21 mouse cellular contexts compared by ENCODE assay signal in genomic region chr13:95418575-95419203, GRCm38 (mm10). TPM values are rescaled to one million over a fixed set of nuclear protein-coding genes. Genes with fewer than 3 reads are reported as not detected.
DNase-seq lines count a peak whose midpoint lies in the region; ATAC-seq lines count a peak whose summit lies in the region.
"Had no signal": no experiment of that assay in that cellular context is flagged by ENCODE, and none has a peak within 500 bp of the region (broad histone marks: within the 10 kb centered on the region; RNA-seq: fewer than 3 reads in every experiment).

No protein-coding gene starts in this region.

- H3K27ac ChIP-seq in forebrain, embryonic 13.5 days: peak overlapping the region; percentile 15; the same call in 1 of the 2 replicates
- no peak overlapping the region for H3K27ac ChIP-seq in forebrain, embryonic 11.5 days (ENCODE audit: low read depth, low read length)
- H3K27ac ChIP-seq in hindbrain, embryonic 12.5 days: peak overlapping the region; percentile 50
- peak overlapping the region; percentile 44 for H3K27ac ChIP-seq in midbrain, embryonic 11.5 days (ENCODE audit: low read depth, low read length)
- H3K27ac ChIP-seq in neural tube, embryonic 14.5 days (ENCODE audit: low read depth, low read length): no peak overlapping the region; the same call in 1 of the 2 replicates
- H3K27ac ChIP-seq: heart, embryonic 10.5 days; limb, embryonic 15.5 days had no signal

- H3K27me3 ChIP-seq in forebrain, embryonic 13.5 days: no peaks in the 10 kb centered on the region
- no peaks in the 10 kb centered on the region for H3K27me3 ChIP-seq in forebrain, embryonic 11.5 days (ENCODE audit: control insufficient read depth, insufficient read depth, low read length)
- H3K27me3 ChIP-seq in hindbrain, embryonic 12.5 days: no peaks in the 10 kb centered on the region
- no peaks in the 10 kb centered on the region for H3K27me3 ChIP-seq in midbrain, embryonic 11.5 days (ENCODE audit: control insufficient read depth, insufficient read depth, low read length)
- no peaks in the 10 kb centered on the region for H3K27me3 ChIP-seq in neural tube, embryonic 14.5 days (ENCODE audit: control insufficient read depth, insufficient read depth, low read length)
- H3K27me3 ChIP-seq: limb, embryonic 15.5 days had no signal

- DNase-seq in forebrain, embryonic 11.5 days (ENCODE audit: low spot score): no peak
- peak; percentile 86 for DNase-seq in midbrain, embryonic 11.5 days (ENCODE audit: low spot score, missing footprints)
- DNase-seq in right cerebral cortex, adult 18-20 months: no peak
- no peak for DNase-seq in cerebellum, adult 11 months
- DNase-seq in testis, postnatal 14 days (ENCODE audit: low spot score): no peak
- DNase-seq: adrenal gland, postnatal 25 days; cerebellum, adult 2 months; gastrocnemius, postnatal 14 days; heart, postnatal 14 days; kidney, adult 9 months; kidney, postnatal 36 days; lung, postnatal 14 days had no signal

- H3K9me3 ChIP-seq in forebrain, embryonic 13.5 days (replicated peaks): no peaks in the 10 kb centered on the region
- no peaks in the 10 kb centered on the region for H3K9me3 ChIP-seq in forebrain, embryonic 11.5 days (ENCODE audit: control insufficient read depth, low read length)
- H3K9me3 ChIP-seq in hindbrain, embryonic 12.5 days (replicated peaks): no peaks in the 10 kb centered on the region
- H3K9me3 ChIP-seq in midbrain, embryonic 11.5 days (ENCODE audit: control insufficient read depth, low read length): no peaks in the 10 kb centered on the region
- H3K9me3 ChIP-seq in neural tube, embryonic 14.5 days (ENCODE audit: control insufficient read depth, low read length): no peaks in the 10 kb centered on the region
- H3K9me3 ChIP-seq: heart, embryonic 10.5 days; limb, embryonic 15.5 days had no signal

- peak overlapping the region; percentile 45 for H3K4me2 ChIP-seq in forebrain, embryonic 13.5 days
- H3K4me2 ChIP-seq in forebrain, embryonic 11.5 days (ENCODE audit: low read depth, low read length, severe bottlenecking): no peak overlapping the region
- 0 out of 2 replicates have a peak overlapping the region, but pooled peaks have one; percentile 9 for H3K4me2 ChIP-seq in hindbrain, embryonic 12.5 days (replicated peaks)
- 0 out of 2 replicates have a peak overlapping the region, but pooled peaks have one; percentile 4 for H3K4me2 ChIP-seq in midbrain, embryonic 11.5 days
- peak overlapping the region; percentile 15; the same call in 1 of the 2 replicates for H3K4me2 ChIP-seq in neural tube, embryonic 14.5 days (ENCODE audit: low read depth, low read length)
- H3K4me2 ChIP-seq: limb, embryonic 15.5 days had no signal

- no peak overlapping the region for H3K9ac ChIP-seq in forebrain, embryonic 13.5 days
- H3K9ac ChIP-seq in forebrain, embryonic 11.5 days (ENCODE audit: low read length): no peak overlapping the region
- no peak overlapping the region for H3K9ac ChIP-seq in hindbrain, embryonic 12.5 days
- H3K9ac ChIP-seq in midbrain, embryonic 11.5 days (ENCODE audit: low read length): no peak overlapping the region
- no peak overlapping the region for H3K9ac ChIP-seq in neural tube, embryonic 14.5 days (replicated peaks; ENCODE audit: low read depth, low read length)
- H3K9ac ChIP-seq: limb, embryonic 15.5 days had no signal

- H3K4me3 ChIP-seq in forebrain, embryonic 13.5 days: no peak overlapping the region
- H3K4me3 ChIP-seq in forebrain, embryonic 11.5 days (ENCODE audit: low read depth, low read length): no peak overlapping the region
- H3K4me3 ChIP-seq in hindbrain, embryonic 12.5 days: no peak overlapping the region
- no peak overlapping the region for H3K4me3 ChIP-seq in midbrain, embryonic 11.5 days (ENCODE audit: low read depth, low read length)
- H3K4me3 ChIP-seq in neural tube, embryonic 14.5 days (ENCODE audit: low read depth, low read length): no peak overlapping the region
- H3K4me3 ChIP-seq: heart, embryonic 10.5 days; limb, embryonic 15.5 days had no signal

- no peak for ATAC-seq in forebrain, embryonic 13.5 days
- no peak for ATAC-seq in forebrain, embryonic 11.5 days (replicated peaks; ENCODE audit: low FRiP score)
- peak; percentile 54 for ATAC-seq in hindbrain, embryonic 12.5 days (ENCODE audit: low FRiP score)
- ATAC-seq in midbrain, embryonic 11.5 days (ENCODE audit: low FRiP score): no peak; the same call in 1 of the 2 replicates
- ATAC-seq in neural tube, embryonic 14.5 days (ENCODE audit: low read depth): peak; percentile 36; the same call in 1 of the 2 replicates
- ATAC-seq: activated CD4-positive, CD25-positive, alpha-beta regulatory T cell, adult 4 months had no signal

- 27% methylated on average over 6 of the region's 6 CpGs for WGBS in forebrain, embryonic 13.5 days
- WGBS in forebrain, embryonic 11.5 days: 51% methylated on average over 6 of the region's 6 CpGs
- WGBS in hindbrain, embryonic 12.5 days: 47% methylated on average over 6 of the region's 6 CpGs
- WGBS in midbrain, embryonic 11.5 days: 39% methylated on average over 6 of the region's 6 CpGs
- WGBS in neural tube, embryonic 14.5 days: 31% methylated on average over 6 of the region's 6 CpGs

- H3K4me1 ChIP-seq in forebrain, embryonic 13.5 days: peaks cover 12% of the 10 kb centered on the region
- H3K4me1 ChIP-seq in forebrain, embryonic 11.5 days (replicated peaks; ENCODE audit: control insufficient read depth, insufficient read depth, low read length): peaks cover 3% of the 10 kb centered on the region; the same call in 1 of the 2 replicates
- peaks cover 19% of the 10 kb centered on the region for H3K4me1 ChIP-seq in hindbrain, embryonic 12.5 days
- peaks cover 16% of the 10 kb centered on the region for H3K4me1 ChIP-seq in midbrain, embryonic 11.5 days (ENCODE audit: control insufficient read depth, insufficient read depth, low read length)
- H3K4me1 ChIP-seq in neural tube, embryonic 14.5 days (ENCODE audit: control insufficient read depth, insufficient read depth, low read length): peaks cover 12% of the 10 kb centered on the region
- H3K4me1 ChIP-seq: heart, embryonic 10.5 days had no signal

- H3K36me3 ChIP-seq in forebrain, embryonic 13.5 days (ENCODE audit: poor library complexity, severe bottlenecking): no peaks in the 10 kb centered on the region
- H3K36me3 ChIP-seq in forebrain, embryonic 11.5 days (ENCODE audit: control insufficient read depth, insufficient read depth, low read length): no peaks in the 10 kb centered on the region
- H3K36me3 ChIP-seq in hindbrain, embryonic 12.5 days: no peaks in the 10 kb centered on the region
- H3K36me3 ChIP-seq in midbrain, embryonic 11.5 days (ENCODE audit: control insufficient read depth, insufficient read depth, low read length): no peaks in the 10 kb centered on the region
- H3K36me3 ChIP-seq in neural tube, embryonic 14.5 days (ENCODE audit: control insufficient read depth, insufficient read depth, low read length): no peaks in the 10 kb centered on the region
- H3K36me3 ChIP-seq: heart, embryonic 10.5 days; limb, embryonic 15.5 days had no signal

RNA-seq across cellular contexts. Expression of gene Crhbp, which starts 26.0 kb away (rescaled TPM):
- 0.37 TPM in 2 replicates for polyA plus RNA-seq in forebrain, embryonic 13.5 days (2015; fragmentation: Nextera tagmentation; extraction: Ambion mirVana)
- 0.17 and 0.25 TPM in 2 replicates for polyA plus RNA-seq in forebrain, embryonic 11.5 days (2014; fragmentation: Nextera tagmentation; extraction: Ambion mirVana)
- polyA plus RNA-seq in hindbrain, embryonic 12.5 days (2016; fragmentation: Nextera tagmentation; extraction: Ambion mirVana): 3.8 and 6.2 TPM in 2 replicates
- 1.9 TPM in 2 replicates for polyA plus RNA-seq in midbrain, embryonic 11.5 days (2014; fragmentation: Nextera tagmentation; extraction: Ambion mirVana)
- 6.7 and 8.8 TPM in 2 replicates for polyA plus RNA-seq in neural tube, embryonic 14.5 days (2014; fragmentation: Nextera tagmentation; extraction: Ambion mirVana)
- polyA plus RNA-seq: activated CD4-positive, CD25-positive, alpha-beta regulatory T cell, adult 4 months had no signal

RNA-seq across cellular contexts. Expression of gene Aggf1, which starts 43.5 kb away (rescaled TPM):
- polyA plus RNA-seq in forebrain, embryonic 13.5 days (2015; fragmentation: Nextera tagmentation; extraction: Ambion mirVana): 41.7 and 42.0 TPM in 2 replicates
- polyA plus RNA-seq in forebrain, embryonic 11.5 days (2014; fragmentation: Nextera tagmentation; extraction: Ambion mirVana): 51.6 and 54.4 TPM in 2 replicates
- polyA plus RNA-seq in hindbrain, embryonic 12.5 days (2016; fragmentation: Nextera tagmentation; extraction: Ambion mirVana): 51.3 and 52.8 TPM in 2 replicates
- 55.1 and 56.5 TPM in 2 replicates for polyA plus RNA-seq in midbrain, embryonic 11.5 days (2014; fragmentation: Nextera tagmentation; extraction: Ambion mirVana)
- 31.9 and 41.9 TPM in 2 replicates for polyA plus RNA-seq in neural tube, embryonic 14.5 days (2014; fragmentation: Nextera tagmentation; extraction: Ambion mirVana)

RNA-seq across cellular contexts. Expression of gene S100z, which starts 59.8 kb away (rescaled TPM):
- polyA plus RNA-seq in forebrain, embryonic 13.5 days (2015; fragmentation: Nextera tagmentation; extraction: Ambion mirVana): not detected in 2 replicates
- 0.83 and 1.7 TPM in 2 replicates for polyA plus RNA-seq in forebrain, embryonic 11.5 days (2014; fragmentation: Nextera tagmentation; extraction: Ambion mirVana)
- not detected in 2 replicates for polyA plus RNA-seq in hindbrain, embryonic 12.5 days (2016; fragmentation: Nextera tagmentation; extraction: Ambion mirVana)
- not detected in 2 replicates for polyA plus RNA-seq in midbrain, embryonic 11.5 days (2014; fragmentation: Nextera tagmentation; extraction: Ambion mirVana)
- not detected in 2 replicates for polyA plus RNA-seq in neural tube, embryonic 14.5 days (2014; fragmentation: Nextera tagmentation; extraction: Ambion mirVana)
- polyA plus RNA-seq: activated CD4-positive, CD25-positive, alpha-beta regulatory T cell, adult 4 months; cerebellum, adult 2 months; frontal cortex, adult 2 months; heart, embryonic 10.5 days; intestine, embryonic 14.5 days; limb, embryonic 15.5 days; liver, embryonic 16.5 days had no signal

Comparison
In these comparisons a context has a peak if more than half of its experiments do, and no peak if none do; other contexts are left out.
1. H3K27ac ChIP-seq: peak in forebrain, embryonic 13.5 days (single experiment), hindbrain, embryonic 12.5 days (single experiment) and midbrain, embryonic 11.5 days (single experiment); none in forebrain, embryonic 11.5 days (single experiment) and neural tube, embryonic 14.5 days (single experiment).
2. ATAC-seq: peak in hindbrain, embryonic 12.5 days (single experiment) and neural tube, embryonic 14.5 days (single experiment); none in forebrain, embryonic 13.5 days (single experiment), forebrain, embryonic 11.5 days (single experiment) and midbrain, embryonic 11.5 days (single experiment).